Mouse (Mus musculus) limb, embryonic 14.5 days (tissue): Measurements from ENCODE around the gene S100a13. TPM values are rescaled to one million over a fixed set of nuclear protein-coding genes. Genes with fewer than 3 reads are reported as not detected.

Experiments
- ATAC-seq: fragments of 200-750 bp; cut with Nextera tagmentation; 2 replicates; pipeline ENCODE4 v1.8.0; 2017; ENCODE audit warnings: low read depth, moderate number of reproducible peaks, moderate TSS enrichment; ENCODE audit not compliant: low FRiP score
- DNase-seq: peaks from one replicate; pipeline ENCODE4 v3.0.0-alpha.2; 2015; ENCODE audit warnings: low spot score
- H3K27ac ChIP-seq: fragments of 300-500 bp; sonication (generic); replicated peaks from 2 replicates; pipeline ENCODE4 v1.5.1; 2014; ENCODE audit warnings: low read depth, mild to moderate bottlenecking, low read length, moderate library complexity, mixed read lengths
- H3K27me3 ChIP-seq: fragments of 300-500 bp; sonication (generic); 2 replicates; pipeline ENCODE4 v1.6.1; 2014; ENCODE audit warnings: low read length, mixed read lengths; ENCODE audit not compliant: control insufficient read depth, insufficient read depth
- H3K36me3 ChIP-seq: fragments of 300-500 bp; sonication (generic); 2 replicates; pipeline ENCODE4 v1.6.1; 2014; ENCODE audit warnings: mild to moderate bottlenecking, low read length, moderate library complexity, mixed read lengths; ENCODE audit not compliant: control insufficient read depth, insufficient read depth
- H3K4me1 ChIP-seq: fragments of 300-500 bp; sonication (generic); 2 replicates; pipeline ENCODE4 v1.6.1; 2014; ENCODE audit warnings: antibody characterized with exemption, low read length, mixed read lengths; ENCODE audit not compliant: control insufficient read depth, insufficient read depth
- H3K4me2 ChIP-seq: fragments of 300-500 bp; sonication (generic); replicated peaks from 2 replicates; pipeline ENCODE4 v1.6.1; 2014; ENCODE audit warnings: low read depth, mild to moderate bottlenecking, low read length, moderate library complexity; ENCODE audit not compliant: severe bottlenecking
- H3K4me3 ChIP-seq: fragments of 300-500 bp; sonication (generic); replicated peaks from 2 replicates; pipeline ENCODE4 v1.5.1; 2014; ENCODE audit warnings: low read length
- H3K9ac ChIP-seq: fragments of 300-500 bp; sonication (generic); 2 replicates; pipeline ENCODE4 v1.6.1; 2014; ENCODE audit warnings: mild to moderate bottlenecking, low read depth, low read length, moderate library complexity; ENCODE audit not compliant: severe bottlenecking
- H3K9me3 ChIP-seq: fragments of 300-500 bp; sonication (generic); 2 replicates; pipeline ENCODE4 v1.6.1; 2016; ENCODE audit warnings: low read length; ENCODE audit not compliant: control insufficient read depth
- POLR2A ChIP-seq: fragments of 200-500 bp; IDR thresholded peaks from 2 replicates; pipeline ENCODE4 v1.8.0; 2012; ENCODE audit warnings: inconsistent platforms, mild to moderate bottlenecking, moderate library complexity, borderline replicate concordance; ENCODE audit not compliant: insufficient read depth, insufficient read length; ENCODE audit errors: extremely low read depth
- WGBS: fragments of 180-500 bp; shearing (Covaris S2); extraction: QIAGEN DNeasy Blood & Tissue Kit; methylation state at CpG from one replicate; pipeline ENCODE4 v1.1.7; 2014; 5-methylcytosine and 5-hydroxymethylcytosine counted together
- polyA plus RNA-seq, 2 experiments: library from polyadenylated mRNA; depleted of rRNA in 1 of 2; stranded (reverse) in 1 of 2; unstranded in 1 of 2; fragments of >200 nt; fragmentation: Nextera tagmentation in 1 of 2; extraction: Ambion mirVana in 1 of 2; gene quantifications; 2 replicates each; pipeline versions ENCODE4 v1.2.1 to v1.2.3; 2012 to 2014

The S100a13 gene
- 21.7 and 34.1 TPM in 2 replicates for polyA plus RNA-seq (2012; rRNA removed)
- 37.1 and 44.7 TPM in 2 replicates for polyA plus RNA-seq (2014; fragmentation: Nextera tagmentation; extraction: Ambion mirVana)

- H3K4me3 ChIP-seq, result peak within 1 kb of the TSS; percentile 34
- peak within 1 kb of the TSS; percentile 84 for H3K4me2 ChIP-seq
- peaks cover 13% of the 10 kb centered on the region for H3K4me1 ChIP-seq
- H3K9me3 ChIP-seq, result no peaks in the 10 kb centered on the region
- H3K27ac ChIP-seq, result no peak within 1 kb of the TSS
- DNase-seq (peak; percentile 16), ATAC-seq (peak; percentile 18; the same call in 1 of the 2 replicates)
- WGBS, result 4% methylated on average over 24 of the region's 25 CpGs
- peak within 1 kb of the TSS; percentile 46 for H3K9ac ChIP-seq
- TF ChIP-seq POLR2A, result no peak
- no peaks in the 10 kb centered on the region for H3K27me3 ChIP-seq
- H3K36me3 ChIP-seq, result no peaks in the 10 kb centered on the region
Observed at GRCm38 (mm10) chr3:90513796-90514590, at the start of gene S100a13, which contains the start of gene S100a1. Gene S100a13, plus strand, starts transcription at chr3:90514435. Gene S100a1, minus strand, starts transcription at chr3:90514392.

- Histone ChIP-seq H3K9ac (peak overlapping the region; percentile 17; the same call in 1 of the 2 replicates), H3K27ac (no peak overlapping the region), H3K9me3 (no peaks in the 10 kb centered on the region), H3K27me3 (peaks cover 41% of the 10 kb centered on the region), H3K4me3 (peak overlapping the region; percentile 40), H3K36me3 (no peaks in the 10 kb centered on the region), H3K4me2 (peak overlapping the region; percentile 79), H3K4me1 (0 out of 2 replicates have a peak, but pooled peaks cover 2% of the 10 kb centered on the region)
- no peak for DNase-seq
- TF ChIP-seq POLR2A, result no peak
- no peak for ATAC-seq
- 11% methylated on average over 37 of the region's 37 CpGs for WGBS
Observed at GRCm38 (mm10) chr3:90464552-90465080, 49.6 kb upstream of the S100a13 start.

GRCm38 (mm10) chr3:90465081-90465685, 49.1 kb upstream of the S100a13 start:
- H3K4me1 ChIP-seq, result 0 out of 2 replicates have a peak, but pooled peaks cover 2% of the 10 kb centered on the region
- H3K36me3 ChIP-seq, result no peaks in the 10 kb centered on the region
- H3K27me3 ChIP-seq, result peaks cover 41% of the 10 kb centered on the region
- peak; percentile 28; the same call in 1 of the 2 replicates for ATAC-seq
- DNase-seq, result no peak
- peak overlapping the region; percentile 79 for H3K4me2 ChIP-seq
- no peaks in the 10 kb centered on the region for H3K9me3 ChIP-seq
- H3K9ac ChIP-seq, result peak overlapping the region; percentile 17
- no peak overlapping the region for H3K27ac ChIP-seq
- peak overlapping the region; percentile 40 for H3K4me3 ChIP-seq
- 1% methylated on average over 70 of the region's 75 CpGs for WGBS
- TF ChIP-seq POLR2A, result no peak

GRCm38 (mm10) chr3:90465686-90466310, 48.4 kb upstream of the S100a13 start, which contains the start of gene Npr1:
Gene Npr1, minus strand, starts transcription at chr3:90465866.
- peak; percentile 25; the same call in 1 of the 2 replicates for ATAC-seq

More at GRCm38 (mm10) chr3:90465686-90466310, 48.4 kb upstream of the S100a13 start, which contains the start of gene Npr1:
- Histone ChIP-seq H3K4me2 (peak within 1 kb of the TSS; percentile 79), H3K4me1 (0 out of 2 replicates have a peak, but pooled peaks cover 2% of the 10 kb centered on the region), H3K36me3 (no peaks in the 10 kb centered on the region), H3K27me3 (peaks cover 41% of the 10 kb centered on the region), H3K9ac (peak within 1 kb of the TSS; percentile 17), H3K27ac (no peak within 1 kb of the TSS), H3K4me3 (peak within 1 kb of the TSS; percentile 40), H3K9me3 (no peaks in the 10 kb centered on the region)
- no peak for TF ChIP-seq POLR2A
- 0% methylated on average over 28 of the region's 49 CpGs for WGBS
- peak; percentile 18 for DNase-seq
